Mouse (Mus musculus) CD4-positive, CD25-positive, alpha-beta regulatory T cell, adult 4 months (primary cell): Measurements from ENCODE around the gene Fezf2. TPM values are rescaled to one million over a fixed set of nuclear protein-coding genes. Genes with fewer than 3 reads are reported as not detected.

Experiments used
- ATAC-seq: one replicate; pipeline ENCODE4 v1.8.0; 2017
- polyA plus RNA-seq, 2 experiments: library from polyadenylated mRNA; unstranded; fragments of 100-300 nt; shearing (Covaris generic); gene quantifications; one replicate each; pipeline ENCODE4 v1.2.1; 2017

Fezf2 gene
- not detected for polyA plus RNA-seq

DNA sequence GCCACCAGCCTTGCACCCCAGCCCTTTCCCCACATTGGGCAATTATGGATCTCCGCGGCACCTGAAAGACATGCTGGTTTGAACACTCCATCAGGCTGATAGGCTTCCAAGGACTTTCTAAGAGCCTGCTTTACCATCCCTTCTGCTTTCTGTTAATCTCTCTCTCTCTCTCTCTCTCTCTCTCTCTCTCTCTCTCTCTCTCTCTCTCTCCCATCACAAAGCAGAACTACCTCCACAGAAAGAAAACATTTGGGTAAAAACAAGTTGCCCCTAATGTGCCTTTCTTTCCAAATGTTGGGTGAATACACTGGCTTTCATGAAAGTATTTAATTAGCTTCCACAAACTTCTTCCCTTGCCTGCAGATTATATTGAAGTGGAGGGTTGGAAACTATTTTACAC is at the start of gene Fezf2:
Gene Fezf2, minus strand, starts transcription at position 101 of the 400 bp plus-strand sequence.
- no peak for ATAC-seq

- no peak for ATAC-seq
These were observed 49.6 kb upstream of the Fezf2 start for GRCm38 (mm10) chr14:12397561-12397960.

DNA sequence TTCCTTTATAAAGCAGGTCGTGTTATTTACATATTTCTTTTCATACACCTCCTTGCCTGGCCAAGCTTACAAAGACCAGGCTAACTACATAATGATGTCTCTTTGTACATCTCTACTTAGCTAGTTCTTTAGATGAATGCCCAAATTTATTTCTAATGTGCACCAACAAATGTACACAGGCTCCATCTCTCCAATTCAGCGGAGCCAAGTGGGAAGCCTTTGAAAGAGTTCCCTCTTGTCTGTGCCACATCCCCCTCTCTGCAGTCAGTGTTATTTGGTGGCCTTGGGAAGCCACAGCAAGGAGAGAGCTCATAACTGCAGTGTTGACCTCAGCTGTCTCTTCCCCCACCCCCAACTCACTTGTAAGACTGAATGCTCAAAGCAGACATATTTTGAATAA is 46.3 kb upstream of the Fezf2 start:
- no peak for ATAC-seq

GRCm38 (mm10) chr14:12393271-12393861 is 45.4 kb upstream of the Fezf2 start:
- ATAC-seq: no peak

- ATAC-seq: no peak
These were observed 43.2 kb upstream of the Fezf2 start for GRCm38 (mm10) chr14:12391167-12391566.

- no peak for ATAC-seq
These were observed 40.9 kb upstream of the Fezf2 start for GRCm38 (mm10) chr14:12388806-12389436.

DNA sequence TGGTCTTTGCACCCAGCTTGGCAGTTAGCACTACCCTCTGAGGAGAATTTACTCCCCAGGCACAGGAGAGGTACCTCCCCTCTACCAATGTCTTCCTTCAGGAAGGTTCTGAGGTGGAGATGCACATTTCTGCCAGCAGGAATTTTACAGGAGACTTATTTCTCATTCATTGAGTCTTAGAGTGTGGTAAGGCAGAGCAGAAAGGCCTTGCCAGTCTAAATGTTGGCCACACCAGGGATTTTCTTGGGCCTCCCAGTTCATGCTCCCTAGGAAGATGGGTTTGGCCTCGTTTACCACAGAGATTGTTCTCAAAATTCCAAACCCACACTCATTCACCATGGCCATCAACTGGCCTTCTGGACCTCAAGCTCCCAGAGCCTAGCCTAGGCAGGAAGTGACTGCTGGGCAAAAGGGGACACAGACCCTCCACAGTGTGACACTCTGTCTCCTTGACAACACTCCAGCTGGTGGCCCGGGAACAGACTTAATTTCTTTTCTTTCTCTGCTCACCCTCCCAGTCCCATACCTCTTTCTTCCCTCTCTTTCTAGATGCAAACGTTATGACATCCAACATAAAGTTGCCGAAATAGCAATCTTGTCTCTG is 40.3 kb upstream of the Fezf2 start:
- ATAC-seq: no peak

DNA sequence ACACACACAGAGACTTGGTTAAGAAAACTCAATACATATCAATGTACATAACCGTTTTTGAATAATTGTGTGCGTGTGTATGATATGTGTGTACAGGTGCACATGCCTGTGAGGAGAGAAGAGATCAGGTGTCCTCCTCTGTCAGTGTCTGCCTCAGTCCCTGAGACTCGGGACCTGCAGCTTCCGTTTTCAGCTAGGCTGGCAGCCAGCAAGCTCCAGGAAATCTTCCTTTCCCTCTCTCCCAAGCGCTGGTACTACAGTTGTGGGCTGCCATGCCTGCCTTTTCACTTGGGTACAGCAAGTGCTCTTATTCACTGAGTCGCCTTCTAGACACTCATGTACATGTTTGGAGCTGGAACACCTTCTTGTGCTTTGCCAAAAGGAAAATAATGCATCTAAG is 39.2 kb upstream of the Fezf2 start:
- no peak for ATAC-seq

DNA sequence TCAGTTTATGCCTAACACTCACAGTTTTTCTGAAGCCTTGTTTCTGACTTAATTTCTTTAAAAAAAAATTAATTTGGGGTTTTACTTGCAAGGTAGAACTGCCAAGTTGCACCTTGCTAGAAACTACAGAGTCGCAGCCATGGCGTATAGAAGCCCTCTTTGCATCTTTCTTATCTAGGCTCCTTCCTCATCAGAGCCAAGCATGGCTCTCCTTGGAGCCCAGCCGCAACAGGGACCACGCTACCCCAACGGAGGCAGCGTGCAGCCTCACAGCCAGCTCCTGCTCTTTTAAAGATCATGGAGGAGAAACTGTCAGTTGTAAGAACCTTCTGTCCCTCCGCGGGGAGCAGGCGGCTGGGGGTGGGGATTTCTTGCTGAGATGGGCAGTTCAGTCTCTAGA is 29.9 kb upstream of the Fezf2 start:
- no peak for ATAC-seq

GRCm38 (mm10) chr14:12377289-12377688 is 29.3 kb upstream of the Fezf2 start:
- ATAC-seq: no peak

- no peak for ATAC-seq
These were observed 27.5 kb upstream of the Fezf2 start for GRCm38 (mm10) chr14:12375451-12375850.

DNA sequence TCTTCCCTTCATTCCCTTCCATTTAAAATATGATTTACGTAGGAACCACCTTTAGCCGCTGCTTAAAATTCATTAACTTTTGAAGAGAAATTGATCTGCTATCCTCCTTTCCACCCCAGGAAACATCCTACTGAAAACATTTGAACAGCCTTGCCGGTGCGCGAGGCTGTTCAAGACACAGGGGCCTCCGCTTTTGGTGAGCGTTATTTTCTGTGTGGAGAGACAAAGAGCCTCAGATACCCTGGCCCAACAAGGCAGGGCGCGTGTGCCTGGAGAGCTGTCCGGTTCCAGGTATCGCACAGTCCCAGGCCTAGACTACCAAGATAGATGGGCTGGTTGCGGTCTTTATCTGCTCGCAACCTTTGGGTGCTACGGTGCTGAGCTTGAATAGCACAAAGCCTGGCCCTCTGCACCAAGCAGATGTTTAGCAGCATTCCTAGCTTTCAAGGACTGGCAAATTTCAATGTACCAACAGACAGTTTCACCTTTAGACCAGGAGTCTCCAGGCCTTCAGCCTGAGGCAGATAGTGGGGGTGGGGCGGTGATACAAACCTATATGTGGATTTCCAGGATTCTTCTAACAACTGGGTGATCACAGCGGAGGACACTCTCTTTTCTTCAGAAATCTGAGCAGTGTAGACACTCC is 2.4 kb upstream of the Fezf2 start:
- no peak for ATAC-seq

DNA sequence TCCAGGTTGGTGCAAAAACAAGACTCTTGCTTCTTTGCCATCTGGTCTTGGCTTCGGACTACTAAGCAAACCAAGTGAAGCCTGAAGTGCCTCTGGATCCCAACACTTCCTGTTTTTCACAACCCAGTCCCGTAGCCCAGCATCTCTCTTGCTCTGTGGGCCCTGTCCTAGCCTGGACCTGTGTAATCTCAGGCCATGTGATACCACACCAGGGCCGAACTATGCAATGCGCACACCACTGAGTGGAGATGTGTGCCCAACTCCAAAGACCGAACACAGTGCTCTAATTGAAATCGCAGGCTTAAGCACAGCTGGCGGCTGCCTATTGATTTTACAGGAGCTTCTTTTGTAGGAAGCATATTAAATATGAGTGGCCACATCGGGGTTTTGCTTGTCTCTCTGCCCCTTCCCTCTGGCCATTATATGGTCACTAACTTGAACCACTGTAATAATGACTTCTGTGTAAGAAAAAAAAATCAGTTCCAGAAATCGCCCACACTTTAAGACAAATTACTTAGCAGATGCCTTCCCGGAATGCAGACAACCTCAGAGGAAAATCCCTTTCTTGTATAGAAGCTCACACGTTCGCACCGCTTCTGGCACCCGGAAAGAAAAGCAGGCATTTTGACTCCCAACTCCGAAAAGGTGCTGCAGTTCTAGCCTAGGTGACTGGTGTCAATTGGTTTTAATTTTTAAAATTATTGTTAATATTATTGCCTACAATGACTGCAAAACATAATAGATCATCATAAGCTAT is 1.5 kb upstream of the Fezf2 start:
- no peak for ATAC-seq

DNA sequence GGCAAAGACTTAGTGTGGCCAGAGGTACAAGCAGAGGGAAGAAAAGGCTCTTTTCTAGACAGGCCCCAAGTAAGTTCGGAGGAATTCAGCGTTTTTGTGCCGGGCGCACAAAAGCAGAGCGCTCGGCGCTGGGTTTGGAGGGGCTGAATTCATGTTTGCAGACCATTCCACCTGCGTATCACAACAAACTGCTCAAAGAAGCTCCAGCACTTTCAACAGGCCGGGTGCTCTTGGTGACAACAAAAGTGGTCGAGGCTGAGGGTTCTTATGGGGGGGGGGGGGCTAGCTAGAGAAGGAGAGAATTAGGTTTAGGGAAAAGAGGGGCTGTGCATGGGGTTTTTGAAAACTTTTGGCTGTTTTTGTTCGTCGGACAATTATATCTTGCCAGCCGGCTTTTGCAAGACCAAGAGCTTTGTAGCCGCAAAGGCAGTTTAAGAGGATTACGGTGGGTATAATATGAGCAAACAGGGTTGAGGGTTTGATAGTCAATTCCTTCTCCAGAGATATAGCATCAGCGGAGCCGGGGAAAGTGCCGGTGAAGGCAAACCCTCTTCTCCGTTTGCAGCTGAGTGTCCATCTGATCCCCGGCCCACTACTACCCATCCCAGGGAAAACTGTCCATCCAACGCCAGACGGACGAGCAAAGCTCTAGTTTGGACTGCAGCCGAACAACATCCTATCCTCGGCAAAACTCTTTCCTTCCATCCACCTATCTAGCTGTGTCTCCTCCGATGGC is 956 bp downstream of the Fezf2 start:
- ATAC-seq: no peak

GRCm38 (mm10) chr14:12346011-12346864 is 1.8 kb downstream of the Fezf2 start:
- no peak for ATAC-seq

- no peak for ATAC-seq
These were observed 2.6 kb downstream of the Fezf2 start for GRCm38 (mm10) chr14:12345241-12345921.

DNA sequence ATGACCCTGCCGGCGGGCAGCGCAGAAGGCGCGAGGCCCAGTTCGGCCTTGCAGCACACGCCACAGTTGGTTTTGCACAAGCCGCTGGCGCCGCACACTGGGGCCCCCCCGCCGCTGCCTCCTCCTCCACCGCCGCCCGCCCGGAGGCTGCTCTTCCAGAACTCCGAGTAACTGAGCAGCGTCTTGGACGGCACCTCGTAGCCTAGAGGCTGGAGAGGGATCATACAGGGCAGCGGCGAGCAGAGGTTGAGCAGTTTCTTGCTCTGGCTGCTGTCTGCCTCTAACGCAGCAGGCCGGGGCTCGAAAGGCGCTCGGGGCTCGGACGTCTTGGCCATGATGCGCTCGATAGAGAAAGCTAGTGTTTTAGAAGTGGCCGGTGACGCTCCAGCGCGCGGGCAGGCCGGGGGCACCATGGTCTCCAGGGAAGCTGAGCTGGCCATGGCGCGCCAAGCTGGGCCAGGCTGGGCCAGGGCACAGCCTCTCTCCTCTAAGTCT is 3.2 kb downstream of the Fezf2 start:
- ATAC-seq: no peak

- no peak for ATAC-seq
These were observed 3.8 kb downstream of the Fezf2 start for GRCm38 (mm10) chr14:12344061-12344745.

DNA sequence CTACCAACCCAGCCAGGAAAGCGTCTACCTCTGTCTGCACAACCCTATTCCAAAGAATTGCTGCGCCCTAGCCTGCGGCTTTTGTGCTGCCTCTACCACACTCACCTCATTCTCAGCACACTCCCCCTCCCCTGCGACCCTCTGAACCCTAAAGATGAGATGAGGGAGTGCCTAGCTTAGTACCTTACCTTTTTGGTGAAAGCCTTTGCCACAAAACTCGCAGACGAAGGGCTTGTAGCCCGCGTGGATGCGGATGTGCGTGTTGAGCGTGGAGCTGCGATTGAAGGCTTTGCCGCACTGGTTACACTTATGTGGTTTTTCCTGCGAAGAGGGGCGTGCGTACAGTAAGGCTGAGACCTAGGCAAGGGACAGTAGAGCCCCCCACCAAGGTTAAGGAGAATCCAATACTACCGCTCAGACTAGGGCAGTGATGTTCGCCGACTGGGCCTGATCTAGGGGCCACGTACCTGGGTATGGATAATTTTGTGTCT is 4.5 kb downstream of the Fezf2 start:
- no peak for ATAC-seq
